Mouse (Mus musculus) erythroblast, embryonic 14.5 days (primary cell): ENCODE data around the gene Cdk6.

Experiments used
- GATA1 ChIP-seq: IDR thresholded peaks from 2 replicates; pipeline ENCODE4 v1.6.1; 2012; ENCODE audit warnings: low read length, inconsistent platforms, mixed read lengths
- TAL1 ChIP-seq: IDR thresholded peaks from 3 replicates; pipeline ENCODE4 v1.6.1; 2012; ENCODE audit warnings: low read length, inconsistent platforms, mixed read lengths

- no peak for TF ChIP-seq GATA1
- TF ChIP-seq TAL1, result no peak
Observed at GRCm38 (mm10) chr5:3512584-3512983, 171.3 kb downstream of the Cdk6 start.
